Mouse (Mus musculus): ENCODE data around the gene Mybph.

GRCm38 (mm10) chr1:134243948-134244914, 51.0 kb downstream of the Mybph start:
- peak; percentile 98 for TF ChIP-seq CTCF (IDR thresholded peaks at IDR 0.05; ENCODE audit: low read depth)
- no peak for TF ChIP-seq EP300 (optimal IDR thresholded peaks at IDR 0.05)

All from stomach, postnatal 0 days (tissue).